Mouse (Mus musculus) liver, postnatal 0 days (tissue): Measurements from ENCODE around the gene 4930595D18Rik.

Experiments
- CTCF ChIP-seq: sonication (generic); IDR thresholded peaks from 2 replicates; pipeline ENCODE4 v1.5.1; 2016; ENCODE audit warnings: antibody characterized with exemption, low read depth
- EP300 ChIP-seq: IDR thresholded peaks from 2 replicates; pipeline ENCODE4 v1.6.1; 2016; ENCODE audit warnings: antibody characterized with exemption, low read depth, mild to moderate bottlenecking

GRCm38 (mm10) chr12:111125666-111126065, 58.6 kb downstream of the 4930595D18Rik start:
- TF ChIP-seq EP300 (no peak), CTCF (no peak)
